Mouse (Mus musculus): ENCODE data around the gene Nudt21.

GRCm38 (mm10) chr8:93972211-93972610 is 64.6 kb downstream of the Nudt21 start:
- no peak for TF ChIP-seq CTCF (IDR thresholded peaks at IDR 0.05; ENCODE audit: insufficient read depth, low read depth, low read length)
- no peak for TF ChIP-seq POLR2A (IDR thresholded peaks at IDR 0.05; ENCODE audit: insufficient read depth, low read depth, low read length)

All from olfactory bulb, adult 2 months (tissue).